Mouse (Mus musculus): Measurements from ENCODE around the gene Eif4h. TPM values are rescaled to one million over a fixed set of nuclear protein-coding genes. Genes with fewer than 3 reads are reported as not detected.
A peak's percentile ranks its signal among the peaks of the same experiment; 100 is the strongest.
"Not testable (repeated sequence)": the region's sequence is repeated elsewhere in the genome, so short reads cannot be mapped to it uniquely, and the experiment has no call there.

The Eif4h gene
- polyA plus RNA-seq, 1 experiment from 2014 or later = 357 TPM

- Histone ChIP-seq H3K27ac (replicated peaks; ENCODE audit: low read depth, low read length) (no peak overlapping the region), H3K4me2 (ENCODE audit: low read length) (no peak overlapping the region), H3K27me3 (ENCODE audit: control insufficient read depth, insufficient read depth, low read length) (no peaks in the 10 kb centered on the region), H3K4me1 (ENCODE audit: control insufficient read depth, insufficient read depth, low read length) (no peaks in the 10 kb centered on the region), H3K36me3 (ENCODE audit: control insufficient read depth, insufficient read depth, low read length) (peaks cover 83% of the 10 kb centered on the region), H3K9me3 (ENCODE audit: control insufficient read depth, low read length) (no peaks in the 10 kb centered on the region), H3K9ac (replicated peaks; ENCODE audit: low read length) (no peak overlapping the region), H3K4me3 (replicated peaks; ENCODE audit: low read depth, low read length) (no peak overlapping the region)
- 82% methylated on average over 20 of the region's 20 CpGs for WGBS
- no peak for DNase-seq
- no peak for ATAC-seq (ENCODE audit: low FRiP score, low TSS enrichment)
These were observed 29.9 kb upstream of the Eif4h start for GRCm38 (mm10) chr5:134669001-134669708.

DNA sequence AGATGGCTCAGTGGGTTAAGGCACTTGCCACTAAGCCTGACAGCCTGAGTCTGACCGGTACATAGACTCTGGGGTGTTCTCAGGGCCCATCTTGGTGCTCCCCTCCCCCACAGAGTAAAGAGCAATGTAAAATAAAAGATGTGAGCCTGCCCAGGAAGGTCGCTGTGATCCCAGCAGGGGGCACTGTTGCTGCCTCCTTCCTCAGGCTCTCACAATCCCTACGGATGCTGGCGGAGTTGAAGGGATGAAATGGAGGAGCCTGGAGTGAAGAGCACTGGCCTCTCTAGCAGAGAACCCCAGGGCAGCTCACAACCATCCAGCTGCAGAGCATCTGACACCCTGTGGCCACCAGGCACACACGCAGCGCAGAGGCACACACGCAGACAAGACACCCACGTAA is 29.2 kb upstream of the Eif4h start:
- H3K4me3 ChIP-seq (replicated peaks; ENCODE audit: low read depth, low read length) = no peak overlapping the region
- H3K9me3 ChIP-seq (ENCODE audit: control insufficient read depth, low read length) = no peaks in the 10 kb centered on the region
- H3K27ac ChIP-seq (replicated peaks; ENCODE audit: low read depth, low read length) = no peak overlapping the region
- DNase-seq (peak; percentile 71), ATAC-seq (ENCODE audit: low FRiP score, low TSS enrichment) (no peak)
- H3K36me3 ChIP-seq (ENCODE audit: control insufficient read depth, insufficient read depth, low read length) = peaks cover 89% of the 10 kb centered on the region
- H3K9ac ChIP-seq (replicated peaks; ENCODE audit: low read length) = no peak overlapping the region
- no peaks in the 10 kb centered on the region for H3K4me1 ChIP-seq (ENCODE audit: control insufficient read depth, insufficient read depth, low read length)
- no peak overlapping the region for H3K4me2 ChIP-seq (ENCODE audit: low read length)
- 28% methylated on average over 8 of the region's 8 CpGs for WGBS
- H3K27me3 ChIP-seq (ENCODE audit: control insufficient read depth, insufficient read depth, low read length) = no peaks in the 10 kb centered on the region

DNA sequence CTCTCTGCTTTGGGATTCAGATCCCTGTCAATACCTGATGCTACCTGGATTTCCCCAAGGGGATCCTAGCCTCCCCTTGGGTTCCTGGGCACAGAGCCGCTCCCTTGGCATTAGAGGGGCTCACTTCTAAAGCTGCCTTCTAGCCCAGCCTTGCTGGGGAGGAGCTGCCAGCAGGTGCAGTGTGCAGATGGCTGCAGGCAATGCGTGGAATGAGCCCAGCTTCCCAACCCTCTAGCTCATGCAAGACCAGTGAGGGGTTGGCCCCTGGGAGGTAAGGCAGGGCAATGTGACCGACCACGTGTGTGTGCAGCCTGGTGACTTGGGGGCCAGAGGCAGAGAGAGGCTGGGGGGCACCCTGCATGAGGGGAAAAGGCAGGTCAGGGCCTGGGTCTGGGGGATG is 17.4 kb upstream of the Eif4h start:
- H3K9ac ChIP-seq (replicated peaks; ENCODE audit: low read length) = no peak overlapping the region
- no peak overlapping the region for H3K4me2 ChIP-seq (ENCODE audit: low read length)
- H3K4me3 ChIP-seq (replicated peaks; ENCODE audit: low read depth, low read length) = no peak overlapping the region
- H3K27ac ChIP-seq (replicated peaks; ENCODE audit: low read depth, low read length) = no peak overlapping the region
- WGBS = 60% methylated on average over 4 of the region's 4 CpGs
- H3K9me3 ChIP-seq (ENCODE audit: control insufficient read depth, low read length) = no peaks in the 10 kb centered on the region
- DNase-seq = no peak
- H3K27me3 ChIP-seq (ENCODE audit: control insufficient read depth, insufficient read depth, low read length) = no peaks in the 10 kb centered on the region
- H3K4me1 ChIP-seq (ENCODE audit: control insufficient read depth, insufficient read depth, low read length) = no peaks in the 10 kb centered on the region
- ATAC-seq (ENCODE audit: low FRiP score, low TSS enrichment) = no peak
- H3K36me3 ChIP-seq (ENCODE audit: control insufficient read depth, insufficient read depth, low read length) = peaks cover 51% of the 10 kb centered on the region

- Histone ChIP-seq H3K27me3 (ENCODE audit: control insufficient read depth, insufficient read depth, low read length) (no peaks in the 10 kb centered on the region), H3K9me3 (ENCODE audit: control insufficient read depth, low read length) (no peaks in the 10 kb centered on the region), H3K27ac (replicated peaks; ENCODE audit: low read depth, low read length) (no peak overlapping the region), H3K4me2 (ENCODE audit: low read length) (no peak overlapping the region), H3K36me3 (ENCODE audit: control insufficient read depth, insufficient read depth, low read length) (peaks cover 8% of the 10 kb centered on the region), H3K4me1 (ENCODE audit: control insufficient read depth, insufficient read depth, low read length) (no peaks in the 10 kb centered on the region), H3K4me3 (replicated peaks; ENCODE audit: low read depth, low read length) (no peak overlapping the region), H3K9ac (replicated peaks; ENCODE audit: low read length) (no peak overlapping the region)
- 75% methylated on average over 7 of the region's 7 CpGs for WGBS
- DNase-seq = peak; percentile 28
- ATAC-seq (ENCODE audit: low FRiP score, low TSS enrichment) = no peak
These were observed 12.7 kb upstream of the Eif4h start for GRCm38 (mm10) chr5:134652015-134652414.

GRCm38 (mm10) chr5:134650926-134651325 is 11.6 kb upstream of the Eif4h start:
- no peaks in the 10 kb centered on the region for H3K9me3 ChIP-seq (ENCODE audit: control insufficient read depth, low read length)
- H3K27me3 ChIP-seq (ENCODE audit: control insufficient read depth, insufficient read depth, low read length) = no peaks in the 10 kb centered on the region
- no peak overlapping the region for H3K9ac ChIP-seq (replicated peaks; ENCODE audit: low read length)
- no peak overlapping the region for H3K27ac ChIP-seq (replicated peaks; ENCODE audit: low read depth, low read length)
- no peaks in the 10 kb centered on the region for H3K36me3 ChIP-seq (ENCODE audit: control insufficient read depth, insufficient read depth, low read length)
- H3K4me2 ChIP-seq (ENCODE audit: low read length) = no peak overlapping the region
- ATAC-seq (ENCODE audit: low FRiP score, low TSS enrichment) = no peak
- no peak overlapping the region for H3K4me3 ChIP-seq (replicated peaks; ENCODE audit: low read depth, low read length)
- WGBS = 52% methylated on average over 4 of the region's 5 CpGs
- peak; percentile 40 for DNase-seq
- H3K4me1 ChIP-seq (ENCODE audit: control insufficient read depth, insufficient read depth, low read length) = no peaks in the 10 kb centered on the region

- not testable (repeated sequence) for H3K36me3 ChIP-seq (ENCODE audit: control insufficient read depth, insufficient read depth, low read length); H3K4me1 ChIP-seq (ENCODE audit: control insufficient read depth, insufficient read depth, low read length); H3K27ac ChIP-seq (replicated peaks; ENCODE audit: low read depth, low read length); DNase-seq; H3K4me2 ChIP-seq (ENCODE audit: low read length); H3K9me3 ChIP-seq (ENCODE audit: control insufficient read depth, low read length); H3K27me3 ChIP-seq (ENCODE audit: control insufficient read depth, insufficient read depth, low read length); ATAC-seq (ENCODE audit: low FRiP score, low TSS enrichment); H3K9ac ChIP-seq (replicated peaks; ENCODE audit: low read length); H3K4me3 ChIP-seq (replicated peaks; ENCODE audit: low read depth, low read length)
- WGBS = 97% methylated on average over 3 of the region's 4 CpGs
These were observed 9.7 kb upstream of the Eif4h start for GRCm38 (mm10) chr5:134648976-134649375.

- H3K27me3 ChIP-seq (ENCODE audit: control insufficient read depth, insufficient read depth, low read length) = no peaks in the 10 kb centered on the region
- H3K4me3 ChIP-seq (replicated peaks; ENCODE audit: low read depth, low read length) = no peak overlapping the region
- no peaks in the 10 kb centered on the region for H3K4me1 ChIP-seq (ENCODE audit: control insufficient read depth, insufficient read depth, low read length)
- no peaks in the 10 kb centered on the region for H3K9me3 ChIP-seq (ENCODE audit: control insufficient read depth, low read length)
- no peak for DNase-seq
- H3K36me3 ChIP-seq (ENCODE audit: control insufficient read depth, insufficient read depth, low read length) = no peaks in the 10 kb centered on the region
- WGBS = 78% methylated on average over 2 of the region's 2 CpGs
- H3K4me2 ChIP-seq (ENCODE audit: low read length) = no peak overlapping the region
- H3K9ac ChIP-seq (replicated peaks; ENCODE audit: low read length) = no peak overlapping the region
- no peak for ATAC-seq (ENCODE audit: low FRiP score, low TSS enrichment)
- no peak overlapping the region for H3K27ac ChIP-seq (replicated peaks; ENCODE audit: low read depth, low read length)
These were observed 8.1 kb upstream of the Eif4h start for GRCm38 (mm10) chr5:134647394-134647793.

DNA sequence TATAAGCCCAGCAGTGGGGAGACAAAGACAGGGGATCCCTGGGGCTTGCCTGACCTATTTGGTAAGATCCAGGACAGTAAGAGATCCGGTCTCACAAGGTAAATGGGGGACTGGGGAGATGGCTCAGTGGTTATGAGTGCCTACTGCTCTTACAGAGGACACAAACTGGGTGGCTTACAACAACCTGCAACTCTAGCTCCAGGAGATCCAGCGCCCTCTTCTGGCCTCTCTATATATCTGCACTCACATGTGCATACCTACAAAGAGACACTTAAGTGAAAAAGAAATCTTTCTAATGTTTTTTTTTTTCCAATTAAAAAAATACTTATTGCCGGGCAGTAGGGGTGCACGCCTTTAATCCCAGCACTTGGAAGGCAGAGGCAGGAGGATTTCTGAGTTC is 7.2 kb upstream of the Eif4h start:
- DNase-seq (no peak), ATAC-seq (ENCODE audit: low FRiP score, low TSS enrichment) (no peak)
- Histone ChIP-seq H3K9me3 (ENCODE audit: control insufficient read depth, low read length) (no peaks in the 10 kb centered on the region), H3K9ac (replicated peaks; ENCODE audit: low read length) (no peak overlapping the region), H3K4me3 (replicated peaks; ENCODE audit: low read depth, low read length) (no peak overlapping the region), H3K27ac (replicated peaks; ENCODE audit: low read depth, low read length) (no peak overlapping the region), H3K4me2 (ENCODE audit: low read length) (no peak overlapping the region), H3K4me1 (ENCODE audit: control insufficient read depth, insufficient read depth, low read length) (no peaks in the 10 kb centered on the region), H3K27me3 (ENCODE audit: control insufficient read depth, insufficient read depth, low read length) (no peaks in the 10 kb centered on the region), H3K36me3 (ENCODE audit: control insufficient read depth, insufficient read depth, low read length) (no peaks in the 10 kb centered on the region)
- WGBS = 75% methylated on average over 4 of the region's 4 CpGs

DNA sequence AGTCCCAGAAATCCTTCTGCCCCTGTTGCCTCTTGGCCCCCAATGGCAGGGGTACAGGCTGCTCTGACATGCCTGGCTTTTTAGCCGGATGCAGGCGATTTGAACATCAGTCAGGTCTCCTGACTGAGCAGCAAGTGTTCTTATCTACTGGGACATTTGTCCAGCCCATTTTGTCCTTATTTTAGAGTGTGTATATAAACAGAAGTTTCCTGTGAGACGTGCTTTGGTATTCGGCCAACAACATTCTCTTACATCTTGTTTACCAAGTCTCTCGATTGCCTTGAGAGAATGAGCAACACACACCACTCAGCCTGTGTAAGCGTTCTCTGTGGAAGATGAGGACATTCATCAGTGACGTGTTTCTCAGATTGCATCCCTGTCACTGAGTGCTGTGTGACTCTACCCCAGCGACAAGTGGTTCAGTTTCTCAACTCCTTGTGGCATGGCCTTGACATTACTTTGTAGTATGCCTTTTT is 5.4 kb upstream of the Eif4h start:
- Histone ChIP-seq H3K36me3 (ENCODE audit: control insufficient read depth, insufficient read depth, low read length) (no peaks in the 10 kb centered on the region), H3K27me3 (ENCODE audit: control insufficient read depth, insufficient read depth, low read length) (no peaks in the 10 kb centered on the region), H3K9me3 (ENCODE audit: control insufficient read depth, low read length) (no peaks in the 10 kb centered on the region), H3K27ac (replicated peaks; ENCODE audit: low read depth, low read length) (no peak overlapping the region), H3K4me1 (ENCODE audit: control insufficient read depth, insufficient read depth, low read length) (0 out of 2 replicates have a peak, but pooled peaks cover 3% of the 10 kb centered on the region), H3K4me3 (replicated peaks; ENCODE audit: low read depth, low read length) (no peak overlapping the region), H3K9ac (replicated peaks; ENCODE audit: low read length) (no peak overlapping the region), H3K4me2 (ENCODE audit: low read length) (no peak overlapping the region)
- DNase-seq (no peak), ATAC-seq (ENCODE audit: low FRiP score, low TSS enrichment) (no peak)
- 82% methylated on average over 8 of the region's 8 CpGs for WGBS

Data from midbrain, embryonic 14.5 days (tissue).